Mouse (Mus musculus) heart, embryonic 16.5 days (tissue): ENCODE measurements at regions not wholly inside any gene's neighbourhood (a gene's known extent, or its start where the extent isn't known, plus 50 kb on each side); places are given as distances from the start of the nearest gene placed in this dataset.

Experiments
- ATAC-seq: fragments of 200-750 bp; cut with Nextera tagmentation; replicated peaks from 2 replicates; pipeline ENCODE4 v1.8.0; 2017; ENCODE audit warnings: moderate number of reproducible peaks; ENCODE audit not compliant: insufficient read depth, low FRiP score; ENCODE audit errors: extremely low read depth
- H3K27ac ChIP-seq: fragments of 300-500 bp; sonication (generic); 2 replicates; pipeline ENCODE4 v1.5.1; 2014; ENCODE audit warnings: mild to moderate bottlenecking, low read length, control low read depth, moderate library complexity
- H3K27me3 ChIP-seq: fragments of 300-500 bp; sonication (generic); 2 replicates; pipeline ENCODE4 v1.6.1; 2014; ENCODE audit warnings: low read length, mixed read lengths; ENCODE audit not compliant: control insufficient read depth, insufficient read depth
- H3K36me3 ChIP-seq: fragments of 300-500 bp; sonication (generic); 2 replicates; pipeline ENCODE4 v1.6.1; 2014; ENCODE audit not compliant: control insufficient read depth, insufficient read depth
- H3K4me1 ChIP-seq: fragments of 300-500 bp; sonication (generic); 2 replicates; pipeline ENCODE4 v1.6.1; 2014; ENCODE audit warnings: low read length, mixed read lengths; ENCODE audit not compliant: control insufficient read depth, insufficient read depth
- H3K4me2 ChIP-seq: fragments of 300-500 bp; sonication (generic); 2 replicates; pipeline ENCODE4 v1.6.1; 2014; ENCODE audit warnings: low read depth, mild to moderate bottlenecking, control low read depth, low read length
- H3K4me3 ChIP-seq: fragments of 300-500 bp; sonication (generic); 2 replicates; pipeline ENCODE4 v1.5.1; 2014; ENCODE audit warnings: mild to moderate bottlenecking, control low read depth, low read length
- H3K9ac ChIP-seq: fragments of 300-500 bp; sonication (generic); 2 replicates; pipeline ENCODE4 v1.6.1; 2014; ENCODE audit warnings: low read length, control low read depth
- H3K9me3 ChIP-seq: fragments of 300-500 bp; sonication (generic); replicated peaks from 2 replicates; pipeline ENCODE4 v1.6.1; 2016; ENCODE audit warnings: low read length; ENCODE audit not compliant: control insufficient read depth
- WGBS: fragments of 180-500 bp; shearing (Covaris S2); extraction: QIAGEN DNeasy Blood & Tissue Kit; methylation state at CpG from one replicate; pipeline ENCODE4 v1.1.7; 2014; 5-methylcytosine and 5-hydroxymethylcytosine counted together

DNA sequence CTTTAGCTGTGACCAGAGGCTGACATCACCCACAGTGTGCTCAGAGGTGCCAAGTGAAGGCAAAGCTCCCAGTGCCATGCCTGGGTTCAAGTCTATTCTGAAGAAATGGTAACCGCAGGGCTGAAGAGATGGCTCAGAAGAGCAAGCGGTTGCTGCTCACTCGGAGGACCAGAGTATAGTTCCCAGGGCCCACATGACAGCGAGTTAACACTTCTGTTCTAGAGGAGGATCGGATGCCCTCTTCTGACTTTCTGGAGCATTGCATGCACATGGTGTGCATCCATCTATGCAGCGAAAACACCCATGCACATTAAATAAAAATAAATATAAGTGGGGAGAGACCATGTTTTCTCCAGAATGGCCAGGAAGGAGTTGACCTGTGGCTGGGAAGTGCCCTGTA is 209.5 kb downstream of the Sorl1 start:
- no peak for ATAC-seq
- no peaks in the 10 kb centered on the region for H3K36me3 ChIP-seq
- H3K9ac ChIP-seq = no peak overlapping the region
- peaks cover 6% of the 10 kb centered on the region; the same call in 1 of the 2 replicates for H3K4me1 ChIP-seq
- H3K4me3 ChIP-seq = no peak overlapping the region
- H3K27me3 ChIP-seq = no peaks in the 10 kb centered on the region
- H3K9me3 ChIP-seq = no peaks in the 10 kb centered on the region
- H3K4me2 ChIP-seq = no peak overlapping the region
- WGBS = 88% methylated on average over 6 of the region's 6 CpGs
- H3K27ac ChIP-seq = no peak overlapping the region

- H3K9me3 ChIP-seq = no peaks in the 10 kb centered on the region
- no peak overlapping the region for H3K9ac ChIP-seq
- no peaks in the 10 kb centered on the region for H3K27me3 ChIP-seq
- WGBS = 80% methylated on average over 3 of the region's 3 CpGs
- no peak for ATAC-seq
- H3K4me1 ChIP-seq = peaks cover 4% of the 10 kb centered on the region; the same call in 1 of the 2 replicates
- H3K27ac ChIP-seq = no peak overlapping the region
- no peak overlapping the region for H3K4me3 ChIP-seq
- no peak overlapping the region for H3K4me2 ChIP-seq
- no peaks in the 10 kb centered on the region for H3K36me3 ChIP-seq
Observed at GRCm38 (mm10) chr9:41913911-41914310, 210.2 kb downstream of the Sorl1 start.

GRCm38 (mm10) chr9:41912482-41912881 is 211.6 kb downstream of the Sorl1 start:
- Histone ChIP-seq H3K4me2 (no peak overlapping the region), H3K9me3 (no peaks in the 10 kb centered on the region), H3K27me3 (no peaks in the 10 kb centered on the region), H3K4me3 (no peak overlapping the region), H3K36me3 (no peaks in the 10 kb centered on the region), H3K27ac (no peak overlapping the region), H3K9ac (no peak overlapping the region), H3K4me1 (no peaks in the 10 kb centered on the region)
- 79% methylated on average over 5 of the region's 5 CpGs for WGBS
- ATAC-seq = no peak

DNA sequence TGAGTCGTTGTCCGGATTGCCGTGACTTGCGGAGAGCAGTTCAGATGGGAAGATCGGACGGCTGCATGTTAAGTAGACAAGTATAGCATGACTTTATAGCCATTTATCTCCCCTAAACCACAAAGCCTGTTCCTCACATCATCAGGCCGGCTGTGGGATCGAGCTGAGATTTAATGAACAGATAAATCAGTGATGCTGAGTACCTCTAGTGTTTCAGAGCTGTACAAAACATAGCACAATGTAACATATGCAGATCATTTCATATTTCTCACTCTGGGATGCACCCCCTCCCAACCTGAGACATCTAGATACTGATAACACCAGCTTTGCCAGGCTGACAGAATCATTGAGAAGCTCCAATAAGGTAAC is 223.5 kb downstream of the Sorl1 start:
- Histone ChIP-seq H3K4me1 (no peaks in the 10 kb centered on the region), H3K27ac (no peak overlapping the region), H3K36me3 (no peaks in the 10 kb centered on the region), H3K9me3 (no peaks in the 10 kb centered on the region), H3K4me3 (no peak overlapping the region), H3K4me2 (no peak overlapping the region), H3K9ac (no peak overlapping the region), H3K27me3 (no peaks in the 10 kb centered on the region)
- whole genome bisulfite sequencing = 87% methylated on average over 8 of the region's 8 CpGs
- no peak for ATAC-seq

- Histone ChIP-seq H3K4me2 (no peak overlapping the region), H3K9ac (no peak overlapping the region), H3K27ac (no peak overlapping the region), H3K27me3 (no peaks in the 10 kb centered on the region), H3K4me3 (no peak overlapping the region), H3K4me1 (no peaks in the 10 kb centered on the region), H3K9me3 (no peaks in the 10 kb centered on the region), H3K36me3 (no peaks in the 10 kb centered on the region)
- 62% methylated on average over 11 of the region's 11 CpGs for WGBS
- no peak for ATAC-seq
Observed at GRCm38 (mm10) chr9:41899766-41900605, 224.1 kb downstream of the Sorl1 start.

GRCm38 (mm10) chr9:41895106-41895505 is 229.0 kb downstream of the Sorl1 start:
- H3K36me3 ChIP-seq = no peaks in the 10 kb centered on the region
- H3K4me3 ChIP-seq = no peak overlapping the region
- H3K9ac ChIP-seq = no peak overlapping the region
- H3K9me3 ChIP-seq = no peaks in the 10 kb centered on the region
- ATAC-seq = no peak
- WGBS = 62% methylated on average over 5 of the region's 5 CpGs
- no peak overlapping the region for H3K4me2 ChIP-seq
- H3K27ac ChIP-seq = no peak overlapping the region
- peaks cover 7% of the 10 kb centered on the region for H3K4me1 ChIP-seq
- H3K27me3 ChIP-seq = no peaks in the 10 kb centered on the region

DNA sequence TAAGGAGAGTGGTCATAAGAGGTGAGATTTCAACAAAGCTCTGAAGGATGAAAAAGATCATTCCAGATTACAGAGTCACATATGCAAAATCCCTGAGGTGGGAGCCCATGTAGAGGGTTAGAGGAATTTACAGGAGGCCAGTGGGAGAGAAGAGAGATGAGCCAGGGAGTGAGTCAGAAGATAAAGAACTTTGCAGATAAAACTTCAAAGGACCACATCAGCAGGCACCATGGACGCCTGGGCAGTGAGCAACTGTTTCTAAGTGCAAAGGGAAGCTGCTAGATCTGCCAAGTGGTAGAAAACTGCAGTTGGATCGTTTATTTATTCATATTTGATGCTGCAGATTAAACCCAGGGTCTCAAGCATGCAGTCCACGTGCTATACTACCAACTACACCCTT is 231.3 kb downstream of the Sorl1 start:
- Histone ChIP-seq H3K4me3 (no peak overlapping the region), H3K9me3 (no peaks in the 10 kb centered on the region), H3K4me2 (no peak overlapping the region), H3K4me1 (peaks cover 11% of the 10 kb centered on the region), H3K27me3 (no peaks in the 10 kb centered on the region), H3K27ac (no peak overlapping the region), H3K36me3 (no peaks in the 10 kb centered on the region), H3K9ac (no peak overlapping the region)
- no peak for ATAC-seq
- 38% methylated on average over 3 of the region's 3 CpGs for WGBS

- peak overlapping the region; percentile 73 for H3K4me2 ChIP-seq
- no peak for ATAC-seq
- no peaks in the 10 kb centered on the region for H3K36me3 ChIP-seq
- H3K4me1 ChIP-seq = peaks cover 11% of the 10 kb centered on the region
- WGBS = 50% methylated on average over 7 of the region's 7 CpGs
- peak overlapping the region; percentile 64 for H3K9ac ChIP-seq
- no peak overlapping the region; the same call in 1 of the 2 replicates for H3K4me3 ChIP-seq
- no peaks in the 10 kb centered on the region for H3K9me3 ChIP-seq
- no peaks in the 10 kb centered on the region for H3K27me3 ChIP-seq
- H3K27ac ChIP-seq = peak overlapping the region; percentile 84
Observed at GRCm38 (mm10) chr9:41891206-41891605, 232.9 kb downstream of the Sorl1 start.

DNA sequence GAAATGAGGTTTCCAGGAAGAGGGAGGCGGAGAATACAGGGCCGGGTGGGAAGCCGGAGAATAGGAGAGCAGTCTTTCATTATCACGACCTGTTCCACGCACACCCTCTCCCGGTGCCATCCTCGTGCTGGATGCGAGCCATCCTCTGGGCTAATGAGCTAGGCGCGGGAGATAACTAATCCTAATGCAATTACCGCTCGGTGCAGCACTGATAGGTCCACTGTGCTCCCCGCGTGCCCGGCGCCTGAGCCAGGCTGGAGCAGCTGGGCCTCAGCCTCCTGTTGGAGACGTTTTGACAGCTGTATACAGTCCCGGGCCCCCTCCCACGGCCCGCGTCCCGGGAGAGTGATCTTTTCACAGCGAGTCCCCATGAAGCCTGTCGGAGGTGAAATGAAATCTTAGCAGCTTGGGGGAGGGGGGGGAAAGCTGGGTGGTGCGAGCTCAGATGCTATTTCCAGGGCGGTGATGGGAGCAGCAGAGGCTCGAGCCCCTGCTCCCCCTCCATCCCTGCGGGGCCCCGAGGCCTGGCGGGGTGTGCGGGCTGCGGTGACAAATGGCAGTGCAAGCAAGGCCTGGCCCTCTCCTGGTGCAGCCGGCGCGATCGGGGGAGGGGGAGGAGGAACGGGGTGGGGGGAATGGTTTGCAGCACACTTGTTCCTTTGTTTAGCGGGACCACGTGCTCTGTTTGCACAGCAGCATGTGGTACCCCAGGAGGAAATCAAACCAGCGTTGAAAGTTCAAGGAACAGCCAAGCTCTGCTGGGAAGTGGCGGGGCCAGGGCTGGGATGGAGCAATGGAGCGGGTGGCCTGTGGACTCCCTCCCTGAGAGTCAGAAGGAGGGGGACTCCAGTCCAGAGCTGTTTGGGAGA is 233.6 kb downstream of the Sorl1 start:
- WGBS = 3% methylated on average over 42 of the region's 42 CpGs
- Histone ChIP-seq H3K9me3 (no peaks in the 10 kb centered on the region), H3K9ac (peak overlapping the region; percentile 64), H3K4me3 (peak overlapping the region; percentile 48), H3K27me3 (no peaks in the 10 kb centered on the region), H3K4me2 (peak overlapping the region; percentile 73), H3K36me3 (no peaks in the 10 kb centered on the region), H3K27ac (peak overlapping the region; percentile 84), H3K4me1 (peaks cover 11% of the 10 kb centered on the region)
- peak; percentile 86 for ATAC-seq
